Mouse (Mus musculus): ENCODE results near the gene Svip. TPM values are rescaled to one million over a fixed set of nuclear protein-coding genes. Genes with fewer than 3 reads are reported as not detected.

The Svip gene
- 7.8 and 8.6 TPM in 2 replicates for polyA plus RNA-seq (2016; fragmentation: Nextera tagmentation; extraction: Ambion mirVana)

DNA sequence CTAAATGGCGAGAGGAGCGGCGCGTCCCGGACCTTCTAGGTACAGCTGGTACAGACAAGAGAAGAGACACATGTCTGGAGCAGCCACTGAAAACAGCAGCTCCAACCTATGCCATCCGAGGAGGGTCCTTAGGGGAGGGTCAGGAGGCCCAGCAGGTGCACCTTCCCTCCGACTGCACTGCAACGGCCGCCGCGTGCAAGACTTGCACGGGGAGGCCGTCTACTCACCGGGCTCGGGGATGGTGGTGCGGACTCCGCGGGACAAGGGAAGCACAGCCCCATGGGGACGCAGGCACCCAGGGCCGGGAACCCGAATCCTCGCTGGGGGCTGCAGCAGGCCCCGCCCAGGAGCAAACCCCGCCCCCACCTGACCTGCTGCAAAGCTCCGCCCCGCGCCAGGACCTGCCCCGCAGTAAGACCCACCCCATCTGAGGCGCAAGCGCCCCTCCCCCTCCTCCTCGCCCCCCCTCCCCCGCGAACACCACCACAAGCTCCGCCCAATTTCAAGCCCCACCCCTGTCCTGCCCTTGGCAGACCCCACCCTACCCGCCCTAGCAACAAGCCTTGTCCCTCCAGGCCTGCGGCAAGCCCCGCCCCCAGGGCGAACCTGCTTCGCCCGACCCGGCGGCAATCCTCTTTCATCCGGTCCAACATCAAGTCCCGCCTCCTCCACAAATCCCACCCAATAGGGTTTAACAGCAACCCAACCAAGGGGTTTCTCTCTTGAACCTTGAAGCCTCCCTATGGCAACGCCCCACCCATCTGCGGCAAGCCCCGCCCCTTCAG is at the start of gene Svip:
Svip (minus strand) TSS at position 508 of the 785 bp plus-strand sequence.
- 1% methylated on average over 44 of the region's 47 CpGs for WGBS
- ATAC-seq (ENCODE audit: insufficient number of reproducible peaks, insufficient read depth, low FRiP score, low TSS enrichment) = peak; percentile 92
- H3K27ac ChIP-seq = no peak within 1 kb of the TSS
- H3K9ac ChIP-seq = no peak within 1 kb of the TSS; the same call in none of the 2 replicates
- H3K9me3 ChIP-seq = no peaks in the 10 kb centered on the region
- peak within 1 kb of the TSS; percentile 59 for H3K4me3 ChIP-seq
- peaks cover 7% of the 10 kb centered on the region; the same call in 1 of the 2 replicates for H3K27me3 ChIP-seq
- no peaks in the 10 kb centered on the region for H3K4me1 ChIP-seq
- peak within 1 kb of the TSS; percentile 79 for H3K4me2 ChIP-seq (replicated peaks)
- no peaks in the 10 kb centered on the region for H3K36me3 ChIP-seq

DNA sequence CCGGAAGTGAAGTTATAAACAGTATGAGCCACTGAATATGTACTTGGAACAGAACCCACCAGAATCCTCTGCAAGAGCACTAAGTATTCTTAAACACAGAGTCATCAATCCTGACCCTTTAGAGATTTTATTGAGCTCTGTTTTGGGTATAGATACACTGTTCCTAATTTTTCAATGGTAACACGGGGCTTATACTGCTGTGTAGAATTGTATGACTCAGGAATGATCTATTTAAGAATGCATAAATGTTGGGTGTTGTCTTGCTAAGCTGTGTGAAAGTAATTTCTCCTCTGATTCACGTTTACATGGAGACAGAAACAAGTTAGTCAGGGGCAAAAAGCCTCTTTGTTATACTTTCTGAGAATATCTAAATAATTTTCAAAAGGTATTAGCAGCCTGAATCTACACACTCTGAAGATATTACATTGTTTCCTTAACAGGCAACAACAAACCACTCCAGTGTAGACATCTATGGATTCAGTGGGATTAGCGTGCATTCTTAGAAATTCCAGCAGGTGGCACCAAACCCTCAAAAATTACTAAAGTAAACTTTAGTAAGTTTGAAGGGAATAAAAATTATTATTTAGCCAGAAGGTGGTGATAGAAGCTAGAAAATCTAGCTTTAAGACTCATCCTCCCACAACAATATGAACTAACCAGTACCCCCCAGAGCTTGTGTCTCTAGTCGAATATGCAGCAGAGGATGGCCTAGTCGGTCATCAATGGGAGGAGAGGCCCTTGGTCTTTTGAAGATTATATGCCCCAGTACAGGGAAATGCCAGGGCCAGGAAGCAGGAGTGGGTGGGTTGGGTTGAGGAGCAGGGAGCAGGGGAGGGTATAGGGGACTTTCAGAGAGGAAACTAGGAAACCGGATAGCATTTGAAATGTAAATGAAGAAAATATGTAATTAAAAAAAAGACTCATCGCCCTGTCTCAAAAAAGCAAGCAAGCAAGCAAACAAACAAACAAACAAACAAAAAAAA is 32.1 kb upstream of the Svip start:
- no peak overlapping the region for H3K27ac ChIP-seq
- no peak overlapping the region for H3K9ac ChIP-seq
- no peak overlapping the region for H3K4me3 ChIP-seq
- no peaks in the 10 kb centered on the region for H3K27me3 ChIP-seq
- WGBS = 46% methylated on average over 8 of the region's 8 CpGs
- no peak overlapping the region for H3K4me2 ChIP-seq (replicated peaks)
- no peaks in the 10 kb centered on the region for H3K9me3 ChIP-seq
- no peak for ATAC-seq (ENCODE audit: insufficient number of reproducible peaks, insufficient read depth, low FRiP score, low TSS enrichment)
- H3K36me3 ChIP-seq = no peaks in the 10 kb centered on the region
- H3K4me1 ChIP-seq = no peaks in the 10 kb centered on the region

DNA sequence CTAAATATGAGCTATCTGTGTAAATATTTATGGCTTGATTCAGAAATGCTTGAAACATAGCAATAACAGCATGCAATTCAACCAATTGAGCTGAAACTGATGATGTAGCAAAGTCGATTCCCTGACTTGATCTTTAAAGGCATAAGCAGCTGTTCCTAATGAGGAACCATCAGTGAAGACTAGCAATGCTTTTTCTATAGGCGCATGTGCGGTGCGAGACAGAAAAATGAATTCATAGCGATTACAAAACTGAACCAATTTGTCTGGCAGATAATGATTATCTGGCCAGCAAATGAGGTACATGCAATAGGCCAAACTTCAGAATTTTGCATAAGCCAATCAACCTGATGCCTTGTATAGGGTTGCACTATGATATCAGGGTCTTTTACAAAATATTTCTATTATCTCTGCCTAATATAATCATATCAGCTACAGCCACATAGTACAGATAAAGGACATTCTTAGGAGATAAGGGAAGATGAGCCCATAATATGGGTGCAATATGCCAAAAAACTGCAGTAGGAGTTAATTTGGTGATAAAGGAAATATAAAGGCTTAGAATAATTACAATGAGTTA is 18.3 kb upstream of the Svip start:
- no peak for ATAC-seq (ENCODE audit: insufficient number of reproducible peaks, insufficient read depth, low FRiP score, low TSS enrichment)
- H3K27me3 ChIP-seq = no peaks in the 10 kb centered on the region
- no peak overlapping the region for H3K4me3 ChIP-seq
- no peak overlapping the region for H3K9ac ChIP-seq
- H3K36me3 ChIP-seq = no peaks in the 10 kb centered on the region
- no peak overlapping the region for H3K27ac ChIP-seq
- no peaks in the 10 kb centered on the region for H3K9me3 ChIP-seq
- WGBS = 89% methylated on average over 5 of the region's 5 CpGs
- no peak overlapping the region for H3K4me2 ChIP-seq (replicated peaks)
- no peaks in the 10 kb centered on the region for H3K4me1 ChIP-seq

DNA sequence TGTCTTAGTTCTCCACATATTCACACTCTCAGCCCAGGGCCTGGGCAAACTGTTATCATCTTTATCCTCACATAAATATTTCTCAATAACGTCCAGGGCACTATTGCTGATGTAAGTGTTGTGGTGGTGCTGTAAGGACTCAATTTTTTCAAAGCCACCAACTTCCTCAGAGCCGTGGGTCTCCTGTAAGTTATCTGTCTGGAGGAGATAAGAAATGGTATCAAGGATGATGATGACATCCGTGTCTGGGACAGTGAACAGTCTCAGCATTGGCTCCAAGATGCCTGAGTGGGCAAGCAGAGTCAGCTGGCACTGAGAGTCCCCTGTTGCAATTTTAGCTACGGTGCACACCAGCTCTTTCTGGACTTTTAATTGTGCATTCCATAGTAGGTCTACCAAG is 16.2 kb upstream of the Svip start:
- WGBS = 77% methylated on average over 4 of the region's 4 CpGs
- no peaks in the 10 kb centered on the region for H3K4me1 ChIP-seq
- H3K9ac ChIP-seq = no peak overlapping the region
- no peaks in the 10 kb centered on the region for H3K36me3 ChIP-seq
- no peak overlapping the region for H3K27ac ChIP-seq
- H3K4me3 ChIP-seq = no peak overlapping the region
- no peaks in the 10 kb centered on the region for H3K27me3 ChIP-seq
- H3K9me3 ChIP-seq = no peaks in the 10 kb centered on the region
- H3K4me2 ChIP-seq (replicated peaks) = no peak overlapping the region
- no peak for ATAC-seq (ENCODE audit: insufficient number of reproducible peaks, insufficient read depth, low FRiP score, low TSS enrichment)

DNA sequence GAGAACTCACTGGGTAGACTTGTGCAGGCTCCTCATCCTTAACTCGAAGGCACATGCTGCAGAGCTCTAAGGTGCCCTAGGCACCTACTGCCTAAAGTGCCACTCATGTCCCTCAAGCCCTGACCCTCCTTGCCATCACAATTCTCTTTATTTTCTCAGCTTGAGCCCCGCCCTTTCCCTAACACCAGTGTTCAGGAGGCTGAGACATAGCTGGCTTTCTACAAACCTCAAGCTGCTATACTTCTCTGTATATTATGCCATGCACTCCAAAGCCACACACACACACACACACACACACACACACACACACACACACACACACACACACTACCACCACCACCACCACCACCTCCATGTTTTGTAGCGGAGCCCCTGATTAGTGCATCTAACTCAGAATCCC is 9.8 kb upstream of the Svip start, which contains the start of gene 1700015G11Rik:
1700015G11Rik (minus strand) TSS at position 101 of the 400 bp plus-strand sequence.
- Histone ChIP-seq H3K4me3 (no peak within 1 kb of the TSS), H3K4me1 (no peaks in the 10 kb centered on the region), H3K4me2 (replicated peaks) (no peak within 1 kb of the TSS), H3K9ac (no peak within 1 kb of the TSS), H3K9me3 (no peaks in the 10 kb centered on the region), H3K27me3 (no peaks in the 10 kb centered on the region), H3K27ac (no peak within 1 kb of the TSS), H3K36me3 (no peaks in the 10 kb centered on the region)
- ATAC-seq (ENCODE audit: insufficient number of reproducible peaks, insufficient read depth, low FRiP score, low TSS enrichment) = no peak
- 87% methylated on average over 3 of the region's 3 CpGs for WGBS

DNA sequence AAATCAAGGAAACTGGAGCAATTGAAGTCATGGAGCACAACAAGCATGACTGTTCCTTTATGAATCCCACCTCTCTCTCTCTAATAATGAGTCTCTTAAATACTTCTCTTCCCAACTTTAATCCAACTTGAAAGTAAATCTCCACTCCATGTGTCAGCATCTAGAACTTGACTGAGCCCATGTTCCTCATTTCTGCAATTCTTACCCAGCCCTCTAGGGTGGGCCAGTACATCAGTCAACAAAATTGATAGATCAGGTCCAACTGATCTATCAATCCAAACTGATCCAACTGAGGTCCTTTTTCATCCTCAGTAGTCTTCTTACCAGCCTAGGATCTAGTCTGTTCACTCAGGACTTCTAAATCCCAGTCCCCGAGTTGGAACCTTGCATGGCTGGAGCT is 9.4 kb upstream of the Svip start:
- no peak overlapping the region for H3K9ac ChIP-seq
- no peak overlapping the region for H3K27ac ChIP-seq
- ATAC-seq (ENCODE audit: insufficient number of reproducible peaks, insufficient read depth, low FRiP score, low TSS enrichment) = no peak
- H3K9me3 ChIP-seq = no peaks in the 10 kb centered on the region
- H3K4me2 ChIP-seq (replicated peaks) = no peak overlapping the region
- no peaks in the 10 kb centered on the region for H3K27me3 ChIP-seq
- no peaks in the 10 kb centered on the region for H3K36me3 ChIP-seq
- 80% methylated on average over 1 of the region's 1 CpGs for WGBS
- H3K4me1 ChIP-seq = no peaks in the 10 kb centered on the region
- H3K4me3 ChIP-seq = no peak overlapping the region

DNA sequence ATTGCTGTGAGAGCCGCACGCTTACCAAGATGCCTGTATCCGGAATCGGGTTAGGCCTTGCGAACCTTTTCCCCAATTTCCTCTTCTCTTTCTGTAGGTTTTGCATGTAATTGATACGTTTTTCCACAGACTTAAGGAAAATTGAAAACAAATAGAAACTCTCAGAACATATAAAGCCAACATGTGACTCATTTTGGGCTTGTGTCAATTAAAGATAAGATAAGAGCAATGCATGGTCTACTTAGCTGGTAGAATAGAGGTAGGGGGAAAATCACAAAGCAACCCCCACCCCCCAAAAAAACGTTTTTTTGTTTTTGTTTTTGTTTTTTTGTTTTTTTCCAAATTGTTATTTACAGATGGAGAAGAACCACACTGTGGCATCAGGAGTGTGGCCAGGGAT is 7.6 kb upstream of the Svip start:
- WGBS = 75% methylated on average over 7 of the region's 7 CpGs
- no peaks in the 10 kb centered on the region for H3K36me3 ChIP-seq
- H3K27me3 ChIP-seq = no peaks in the 10 kb centered on the region
- no peak overlapping the region for H3K4me3 ChIP-seq
- no peak overlapping the region for H3K9ac ChIP-seq
- no peak overlapping the region for H3K4me2 ChIP-seq (replicated peaks)
- no peak overlapping the region for H3K27ac ChIP-seq
- ATAC-seq (ENCODE audit: insufficient number of reproducible peaks, insufficient read depth, low FRiP score, low TSS enrichment) = no peak
- no peaks in the 10 kb centered on the region for H3K9me3 ChIP-seq
- no peaks in the 10 kb centered on the region for H3K4me1 ChIP-seq

DNA sequence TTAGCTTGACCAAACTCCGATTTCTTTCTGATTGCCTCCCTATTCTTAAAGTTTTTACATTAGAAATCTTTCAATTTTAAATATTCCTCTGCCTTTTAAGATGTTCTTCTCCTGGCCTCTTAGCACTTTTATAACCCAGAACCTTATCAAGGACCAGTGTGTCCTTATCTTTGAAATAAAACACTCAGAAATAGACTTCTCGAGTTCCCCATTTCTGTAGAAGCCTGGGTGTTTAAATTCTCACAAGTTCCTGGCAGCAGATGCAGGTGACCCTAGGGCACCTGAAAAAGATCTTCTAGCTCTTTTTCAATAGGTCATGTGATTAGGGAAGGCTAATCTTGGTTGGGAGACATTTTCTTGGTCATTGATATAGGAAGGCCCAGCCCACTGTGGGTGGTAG is 1.3 kb upstream of the Svip start:
- Histone ChIP-seq H3K36me3 (no peaks in the 10 kb centered on the region), H3K9ac (no peak overlapping the region), H3K9me3 (no peaks in the 10 kb centered on the region), H3K4me2 (replicated peaks) (no peak overlapping the region), H3K4me1 (no peaks in the 10 kb centered on the region), H3K27me3 (peaks cover 7% of the 10 kb centered on the region; the same call in 1 of the 2 replicates), H3K4me3 (no peak overlapping the region), H3K27ac (no peak overlapping the region)
- ATAC-seq (ENCODE audit: insufficient number of reproducible peaks, insufficient read depth, low FRiP score, low TSS enrichment) = no peak
- WGBS = 88% methylated on average over 2 of the region's 2 CpGs

DNA sequence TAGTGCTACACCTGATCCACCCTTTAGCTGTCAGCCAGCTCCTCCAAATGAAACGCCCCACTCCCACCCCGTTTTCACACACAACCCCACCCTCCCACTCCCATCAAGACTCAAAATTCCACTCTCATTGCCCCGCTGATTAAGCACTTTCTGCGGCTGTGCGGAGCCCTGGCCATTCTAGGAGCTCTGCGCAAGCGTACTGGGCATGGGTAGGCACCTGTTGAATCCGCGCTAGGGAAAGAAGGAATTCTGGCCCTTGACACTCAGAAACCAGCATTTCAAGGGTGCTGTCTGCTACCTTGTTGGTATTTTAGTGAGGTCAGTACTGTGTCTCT is 445 bp upstream of the Svip start:
- no peak; the same call in 1 of the 2 replicates for ATAC-seq (ENCODE audit: insufficient number of reproducible peaks, insufficient read depth, low FRiP score, low TSS enrichment)
- Histone ChIP-seq H3K36me3 (no peaks in the 10 kb centered on the region), H3K9ac (no peak overlapping the region), H3K4me3 (peak overlapping the region; percentile 59), H3K4me2 (replicated peaks) (peak overlapping the region; percentile 79), H3K27me3 (peaks cover 7% of the 10 kb centered on the region; the same call in 1 of the 2 replicates), H3K9me3 (no peaks in the 10 kb centered on the region), H3K4me1 (no peaks in the 10 kb centered on the region), H3K27ac (no peak overlapping the region)
- WGBS = 0% methylated on average over 9 of the region's 9 CpGs

DNA sequence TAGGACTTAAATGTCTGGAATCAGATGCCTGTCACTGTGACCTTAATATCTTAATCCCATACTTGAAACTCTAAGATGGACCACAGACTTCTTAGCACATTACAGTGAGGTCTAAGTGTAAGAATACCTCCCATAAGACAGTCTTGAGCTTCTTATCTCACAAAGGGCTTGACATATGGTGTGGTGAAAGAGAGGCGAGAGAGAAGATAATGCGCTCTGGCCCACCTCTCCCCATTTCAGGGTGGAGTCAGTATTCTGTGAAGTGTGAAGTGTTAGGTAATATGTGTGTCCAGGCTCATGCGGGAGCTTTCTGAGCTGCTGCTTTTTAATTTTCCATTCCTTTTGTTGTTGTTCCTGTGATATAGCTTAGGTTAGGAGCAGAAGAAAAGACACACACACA is 14.8 kb downstream of the Svip start:
- H3K9ac ChIP-seq = no peak overlapping the region
- 0 out of 2 replicates have a peak, but pooled peaks have one; percentile 6 for ATAC-seq (ENCODE audit: insufficient number of reproducible peaks, insufficient read depth, low FRiP score, low TSS enrichment)
- H3K9me3 ChIP-seq = no peaks in the 10 kb centered on the region
- H3K4me2 ChIP-seq (replicated peaks) = no peak overlapping the region
- H3K27me3 ChIP-seq = no peaks in the 10 kb centered on the region
- no peak overlapping the region for H3K4me3 ChIP-seq
- 85% methylated on average over 3 of the region's 3 CpGs for WGBS
- no peaks in the 10 kb centered on the region for H3K4me1 ChIP-seq
- no peak overlapping the region for H3K27ac ChIP-seq
- no peaks in the 10 kb centered on the region for H3K36me3 ChIP-seq

DNA sequence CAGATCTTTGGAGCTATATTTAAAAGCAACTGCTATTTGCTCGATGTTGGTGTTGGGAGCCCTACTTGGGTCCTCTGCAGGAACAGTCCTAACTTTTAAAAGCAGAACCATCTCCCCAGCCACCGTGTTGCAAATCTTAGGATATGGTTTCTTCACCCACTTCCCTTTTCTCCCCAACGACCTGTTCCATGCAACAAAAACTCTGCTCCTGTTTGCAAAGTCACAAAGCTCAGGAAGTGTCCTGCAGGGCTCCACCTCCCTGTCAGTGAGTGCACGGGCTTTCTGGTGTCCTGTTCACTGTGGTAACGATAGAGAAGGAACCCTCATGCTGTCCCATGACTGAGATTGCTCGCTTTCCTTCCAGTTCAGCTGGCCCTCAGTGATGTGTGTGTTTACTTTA is 18.9 kb downstream of the Svip start:
- H3K9me3 ChIP-seq = no peaks in the 10 kb centered on the region
- no peaks in the 10 kb centered on the region for H3K36me3 ChIP-seq
- H3K4me3 ChIP-seq = no peak overlapping the region
- no peak overlapping the region for H3K4me2 ChIP-seq (replicated peaks)
- ATAC-seq (ENCODE audit: insufficient number of reproducible peaks, insufficient read depth, low FRiP score, low TSS enrichment) = no peak
- no peak overlapping the region for H3K27ac ChIP-seq
- peaks cover 3% of the 10 kb centered on the region; the same call in 1 of the 2 replicates for H3K4me1 ChIP-seq
- no peak overlapping the region for H3K9ac ChIP-seq
- WGBS = 58% methylated on average over 6 of the region's 6 CpGs
- H3K27me3 ChIP-seq = no peaks in the 10 kb centered on the region
